Mouse (Mus musculus) T-helper 1 cell (primary cell): ENCODE measurements around the gene Defb29.

Source experiments
- in situ Hi-C: fragments of 300-600 bp; cut with MboI, MseI; formaldehyde crosslinking; loops from one replicate; pipeline ENCODE4 v1.15.1; 2025; ENCODE audit warnings: high pct_unique_total_duplicates

Defb29 gene

DNA sequence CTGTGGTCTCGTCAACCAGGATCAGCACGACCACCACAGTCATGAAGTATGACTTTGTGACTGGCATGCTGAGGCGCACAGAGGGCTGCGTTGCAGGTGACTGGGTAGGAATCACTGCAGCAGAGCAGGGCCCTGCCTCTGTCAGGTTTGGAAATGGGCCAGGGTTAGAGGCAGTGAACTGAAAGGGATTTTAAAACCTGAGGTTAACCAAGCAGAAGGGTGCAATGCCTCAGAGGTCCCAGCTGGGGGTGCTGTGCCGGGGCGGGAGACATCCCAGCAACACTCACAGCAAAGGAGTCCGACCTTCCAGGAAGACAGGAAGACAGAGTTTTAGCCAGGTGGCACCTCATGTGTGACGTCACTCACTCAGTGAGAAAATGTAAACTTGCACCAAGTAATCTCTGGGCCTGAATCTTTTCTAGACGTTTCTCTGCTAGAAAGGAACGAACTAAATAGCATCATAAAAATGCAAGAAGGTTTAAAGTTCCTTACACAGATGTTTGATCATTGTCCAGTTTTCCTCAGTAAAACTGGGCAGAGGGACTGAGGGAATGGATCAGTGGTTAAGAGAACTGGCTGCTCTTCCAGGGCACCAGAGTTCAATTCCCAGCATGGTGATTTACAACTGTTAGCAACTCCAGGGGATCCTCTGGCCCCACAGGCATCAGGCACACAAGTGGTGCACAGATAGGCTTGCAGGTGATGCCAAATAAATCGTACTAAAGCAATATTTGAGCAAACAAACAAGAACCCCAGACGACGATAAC, at the start of gene Defb29:
Defb29 (minus strand) TSS at position 155 of the 767 bp plus-strand sequence.
- in situ Hi-C loops, result no loop called here

DNA sequence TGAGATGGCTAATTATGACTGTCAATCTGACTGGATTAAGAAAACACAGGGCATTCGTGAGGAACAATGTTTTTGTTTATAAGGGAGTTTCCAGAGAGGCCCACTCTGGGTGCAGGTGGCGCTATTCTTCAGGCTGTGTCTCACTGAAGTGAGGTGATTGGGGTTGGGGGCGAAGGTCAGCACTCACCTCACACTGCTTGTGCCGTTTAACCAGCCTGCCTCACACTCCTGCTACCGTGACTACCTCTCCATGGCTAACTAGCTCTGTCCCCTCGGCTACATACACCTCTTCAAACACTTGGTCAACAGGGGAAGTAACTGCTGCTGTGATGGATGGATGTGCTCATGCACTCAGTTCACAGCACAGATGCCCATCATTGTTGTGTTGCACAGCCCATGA, 49.1 kb upstream of the Defb29 start:
- in situ Hi-C loops, result no loop called here

DNA sequence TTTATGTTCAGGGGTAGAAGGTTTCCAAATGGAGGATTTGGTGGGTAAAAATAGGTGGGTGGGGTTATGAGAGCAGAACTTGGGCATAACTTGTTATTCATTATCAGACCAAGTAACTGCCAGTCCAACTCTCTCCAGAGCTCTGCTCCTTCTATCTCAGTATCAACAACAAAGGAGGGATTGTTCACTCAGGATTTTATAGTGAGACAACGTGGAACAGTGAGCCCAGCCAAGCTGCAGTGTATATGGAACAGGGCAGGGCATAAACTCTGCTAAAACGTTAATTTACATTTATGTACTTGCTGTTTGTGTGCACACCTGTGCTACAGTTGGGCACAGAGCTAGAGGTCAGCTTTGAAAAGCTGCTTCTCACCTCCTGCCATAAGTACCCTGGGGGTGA, 48.6 kb upstream of the Defb29 start:
- in situ Hi-C loops, result no loop called here

- in situ Hi-C loops, result no loop called here
These were observed 47.1 kb upstream of the Defb29 start for GRCm38 (mm10) chr2:152586926-152587560.

DNA sequence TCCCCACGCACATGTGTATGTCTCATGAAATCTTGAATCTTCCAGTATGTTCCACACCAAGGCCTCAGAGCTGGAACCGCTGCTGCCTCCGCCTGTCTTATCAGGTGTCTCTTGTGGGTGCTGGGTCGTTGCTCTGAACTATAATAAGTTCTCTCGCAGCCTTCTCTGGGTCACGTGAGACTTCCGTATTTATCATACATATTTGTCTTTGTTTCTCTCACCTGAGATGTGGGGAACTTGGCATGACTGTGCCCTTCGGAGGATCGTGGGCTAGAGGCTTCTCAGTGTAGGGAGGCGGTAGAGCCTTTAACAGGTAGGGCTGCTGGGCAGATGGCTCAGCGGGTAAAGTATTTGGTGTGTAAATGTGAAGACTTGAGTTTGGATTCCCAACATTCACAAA, 40.7 kb upstream of the Defb29 start:
- in situ Hi-C loops, result no loop called here

DNA sequence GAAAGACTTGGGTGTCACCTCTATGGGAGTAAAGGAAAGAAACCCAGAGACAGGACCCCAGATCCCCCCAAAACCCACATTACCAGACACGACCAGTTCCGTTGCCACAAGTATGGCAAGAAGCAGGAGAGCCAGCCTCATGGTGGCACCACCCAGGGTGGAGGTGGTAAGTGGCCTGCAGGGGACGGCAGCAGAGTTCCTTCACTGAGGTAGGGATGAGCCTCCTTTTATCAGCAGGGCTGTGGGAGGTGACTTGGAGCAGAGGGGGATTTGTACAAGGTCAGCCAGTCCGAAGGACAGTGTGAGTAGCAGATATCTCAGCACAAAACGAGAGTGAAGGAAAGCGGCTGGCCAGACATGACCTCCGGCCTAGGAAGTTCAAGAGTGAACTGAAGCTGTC, 40.2 kb upstream of the Defb29 start, which contains the start of gene Defb19:
Defb19 (minus strand) TSS at position 206 of the 400 bp plus-strand sequence.
- in situ Hi-C loops, result no loop called here

GRCm38 (mm10) chr2:152573484-152573883, 33.6 kb upstream of the Defb29 start:
- in situ Hi-C loops, result no loop called here

DNA sequence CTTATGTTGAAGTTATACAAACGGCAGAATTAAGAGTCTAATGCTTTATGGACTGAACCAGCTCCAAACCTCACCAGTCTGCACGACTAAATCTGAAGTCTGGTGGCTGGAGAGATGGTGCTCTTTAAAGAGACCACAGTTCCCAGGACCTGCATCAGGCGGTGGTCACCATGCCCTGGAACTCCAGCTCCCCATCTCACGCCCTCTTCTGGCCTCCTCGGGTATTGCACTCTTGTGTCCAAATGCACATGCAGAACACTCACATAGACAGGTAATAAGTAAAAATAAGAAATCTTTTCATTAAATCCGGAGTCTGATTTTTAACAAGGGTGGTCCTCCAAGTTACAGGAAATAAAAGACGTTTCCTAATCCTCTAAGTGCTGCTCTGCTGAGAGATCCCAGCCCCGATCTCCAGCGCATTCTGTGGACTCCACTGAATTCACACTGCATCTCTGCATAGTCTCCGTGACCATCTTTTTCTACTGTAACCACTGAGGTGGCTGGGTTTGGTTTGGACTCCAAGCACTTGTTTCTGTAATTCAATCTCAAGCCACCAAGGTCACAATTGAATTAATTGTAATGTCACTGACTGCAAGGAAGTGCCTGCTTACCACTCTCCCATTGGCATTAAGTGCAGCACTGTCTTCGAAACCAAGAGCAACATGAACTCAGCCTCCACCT, 32.4 kb upstream of the Defb29 start, which contains the start of gene Defb21:
Defb21 (plus strand) TSS at position 631 of the 681 bp plus-strand sequence.
- in situ Hi-C loops, result no loop called here

DNA sequence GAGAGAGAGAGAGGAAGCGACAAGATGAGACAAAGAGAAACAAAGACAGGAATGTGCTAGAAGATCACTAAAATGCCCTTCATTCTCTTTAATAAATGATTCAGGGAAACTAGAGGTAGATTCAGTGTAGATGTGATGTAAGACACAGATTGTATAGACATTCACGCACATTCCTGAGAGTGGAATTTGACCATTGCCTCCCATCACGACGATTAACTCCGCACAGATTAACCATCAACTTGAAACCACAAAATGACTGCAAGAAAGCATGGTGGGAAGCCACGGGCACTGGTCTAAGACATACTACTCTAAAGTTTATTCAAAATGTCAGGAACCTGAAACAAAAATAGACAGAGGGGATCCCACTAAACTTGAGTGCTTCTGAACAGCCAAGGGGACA, 30.4 kb upstream of the Defb29 start:
- in situ Hi-C loops, result no loop called here

- in situ Hi-C loops, result no loop called here
These were observed 30.0 kb upstream of the Defb29 start for GRCm38 (mm10) chr2:152569881-152570280.

DNA sequence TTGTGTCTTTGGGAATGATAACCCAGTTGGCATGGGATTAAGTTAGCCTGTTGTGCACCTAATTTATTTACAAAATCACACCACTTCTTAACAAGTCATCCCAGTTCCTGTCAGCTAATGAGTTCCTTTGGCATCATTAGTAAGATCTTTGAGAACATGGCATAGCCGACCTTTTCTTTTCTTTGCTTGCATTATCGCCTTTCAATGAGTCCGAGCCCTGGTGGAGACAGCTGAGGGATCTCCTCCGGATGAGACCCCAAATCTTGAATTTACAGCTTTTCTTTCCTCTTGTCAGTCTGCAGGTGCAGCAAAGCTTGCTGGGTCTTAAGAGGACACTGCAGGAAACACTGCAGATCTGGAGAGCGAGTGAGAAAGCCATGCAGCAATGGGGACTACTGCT, 29.1 kb upstream of the Defb29 start, which contains the start of gene Gm17416:
Gm17416 (plus strand) TSS at position 301 of the 400 bp plus-strand sequence.
- in situ Hi-C loops, result no loop called here

- in situ Hi-C loops, result no loop called here
These were observed 16.8 kb upstream of the Defb29 start for GRCm38 (mm10) chr2:152556655-152557054.

- in situ Hi-C loops, result loop anchor here (5.0 kb wide), 1 partner anchor 107 kb away; no protein-coding TSS in a partner anchor
These were observed 14.0 kb upstream of the Defb29 start for GRCm38 (mm10) chr2:152553774-152554423.

DNA sequence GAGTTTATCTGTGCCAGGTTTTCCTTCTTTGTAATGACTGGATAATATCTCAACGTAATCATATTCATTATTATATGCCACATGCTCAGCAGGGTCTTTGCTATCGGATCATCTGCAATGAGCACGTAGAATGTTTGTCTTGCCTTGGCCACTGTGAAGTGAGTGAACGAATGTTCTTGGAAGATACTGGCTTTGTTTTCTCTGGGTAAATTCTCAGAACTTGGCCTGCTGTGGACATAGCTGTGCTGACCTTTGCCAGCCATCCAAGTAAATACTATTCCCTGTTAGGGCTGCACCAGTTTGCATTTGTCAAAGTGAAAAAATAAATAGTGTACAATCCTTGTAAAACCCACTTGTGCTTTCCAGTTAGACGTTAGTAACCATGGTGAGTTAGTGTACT, 8.2 kb upstream of the Defb29 start:
- in situ Hi-C loops, result no loop called here

DNA sequence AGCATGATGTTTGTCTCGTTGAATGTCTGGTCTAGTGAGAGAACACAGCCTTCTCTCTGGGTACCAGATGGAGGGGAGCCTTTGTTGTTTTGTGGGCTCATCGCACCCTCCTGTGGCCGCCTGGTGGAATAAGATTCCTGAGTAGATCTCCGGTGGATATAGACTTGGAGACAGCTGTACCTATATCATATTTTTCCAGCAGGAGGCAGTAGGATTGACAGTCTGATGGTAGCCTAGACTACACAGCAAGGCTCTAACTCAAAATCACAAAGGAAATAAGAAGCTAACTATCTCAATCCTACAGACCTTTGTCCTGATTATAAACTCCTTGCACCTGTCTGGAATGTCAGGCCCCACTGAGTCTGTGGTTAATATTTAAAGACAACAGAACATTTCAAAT, 4.8 kb upstream of the Defb29 start:
- in situ Hi-C loops, result no loop called here

GRCm38 (mm10) chr2:152543478-152543877, 3.6 kb upstream of the Defb29 start:
- in situ Hi-C loops, result no loop called here

DNA sequence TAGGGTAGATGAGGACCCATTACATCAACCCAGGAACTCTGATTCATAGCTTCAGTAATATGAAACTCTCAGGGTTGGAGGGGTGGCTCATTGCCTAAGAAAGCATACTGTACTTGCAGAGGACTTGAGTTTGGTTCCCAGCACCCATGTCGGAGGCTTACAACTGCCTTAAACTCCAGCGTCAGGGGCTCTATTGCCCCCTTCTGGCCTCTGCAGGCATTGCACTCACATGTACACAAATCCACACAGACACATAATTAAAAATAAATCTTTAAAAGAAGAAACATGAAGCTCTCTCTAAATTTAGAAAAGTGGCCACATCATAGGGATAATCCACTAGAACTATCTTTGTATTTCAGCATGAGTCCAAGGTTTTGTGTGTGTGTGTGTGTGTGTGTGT, 3.0 kb upstream of the Defb29 start:
- in situ Hi-C loops, result no loop called here

- in situ Hi-C loops, result no loop called here
These were observed 2.1 kb upstream of the Defb29 start for GRCm38 (mm10) chr2:152541979-152542378.

GRCm38 (mm10) chr2:152517981-152518380, 21.9 kb downstream of the Defb29 start, which contains the start of gene Defb28:
Gene Defb28, plus strand, starts transcription at chr2:152518255.
- in situ Hi-C loops, result no loop called here

DNA sequence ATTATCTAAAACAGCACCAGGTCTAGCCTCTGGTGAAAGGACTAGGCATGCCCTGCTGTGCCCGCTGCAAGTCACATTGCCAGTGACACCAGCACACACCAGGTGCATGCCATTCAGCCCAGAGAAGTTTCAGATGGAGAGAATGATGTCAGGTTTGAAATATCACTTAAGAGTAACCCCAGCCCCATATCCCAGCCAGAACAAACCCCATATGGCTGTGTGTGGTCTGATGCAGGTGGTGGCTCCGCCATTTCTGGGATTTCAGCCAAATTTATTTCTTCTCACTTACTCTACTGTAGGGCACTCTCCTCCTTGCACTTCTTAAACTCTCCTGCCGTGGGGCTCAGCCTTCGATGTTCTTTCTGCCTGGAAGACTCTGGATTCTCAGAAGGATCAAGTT, 23.8 kb downstream of the Defb29 start:
- in situ Hi-C loops, result no loop called here

GRCm38 (mm10) chr2:152511592-152511991, 28.3 kb downstream of the Defb29 start, which contains the start of gene Defb26:
Gene Defb26, minus strand, starts transcription at chr2:152511692.
- in situ Hi-C loops, result no loop called here

DNA sequence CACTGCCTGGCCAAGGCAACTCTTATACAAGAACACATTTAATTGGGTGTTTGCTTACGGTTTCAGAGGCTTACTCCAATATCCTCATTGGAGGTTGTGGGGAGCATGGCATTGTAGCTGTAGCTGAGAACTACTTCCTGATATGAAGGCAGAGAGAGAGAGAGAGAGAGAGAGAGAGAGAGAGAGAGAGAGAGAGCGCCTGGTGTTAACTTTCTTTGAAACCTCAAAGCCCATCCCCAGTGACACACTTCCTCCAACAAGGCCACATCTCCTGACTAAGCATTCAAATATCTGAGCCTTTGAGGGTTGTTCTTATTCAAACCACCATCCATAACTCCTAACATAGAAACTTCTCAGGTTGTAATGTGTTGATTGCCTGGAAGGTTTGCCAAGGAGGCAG, 35.9 kb downstream of the Defb29 start:
- in situ Hi-C loops, result no loop called here
